Mouse (Mus musculus) naive thymus-derived CD4-positive, alpha-beta T cell, adult 2 months (primary cell): ENCODE data around the gene Golph3l.
A peak's percentile ranks its signal among the peaks of the same experiment; 100 is the strongest.

Source experiments
- DNase-seq: peaks from one replicate; pipeline ENCODE4 v3.0.0-alpha.2; 2011; ENCODE audit warnings: low read depth

Gene Golph3l

DNA sequence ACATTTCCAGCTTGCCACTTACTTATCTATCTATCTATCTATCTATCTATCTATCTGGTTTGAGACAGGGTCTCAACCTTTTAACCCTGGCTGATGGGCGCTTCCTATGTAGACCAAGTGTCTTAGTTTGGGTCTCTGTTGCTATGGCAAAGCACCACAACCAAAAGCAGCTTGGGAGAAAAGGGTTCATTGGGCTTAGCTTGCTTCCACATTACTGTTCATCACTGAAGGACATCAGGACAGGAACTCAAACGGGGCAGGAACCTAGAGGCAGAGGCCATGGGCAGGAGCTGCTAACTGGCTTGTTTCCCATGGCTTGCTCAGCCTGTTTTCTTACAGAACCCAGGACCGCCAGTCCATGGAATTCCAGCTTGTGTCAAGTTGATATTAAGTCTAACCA, 68.4 kb downstream of the Golph3l start:
- no peak for DNase-seq

DNA sequence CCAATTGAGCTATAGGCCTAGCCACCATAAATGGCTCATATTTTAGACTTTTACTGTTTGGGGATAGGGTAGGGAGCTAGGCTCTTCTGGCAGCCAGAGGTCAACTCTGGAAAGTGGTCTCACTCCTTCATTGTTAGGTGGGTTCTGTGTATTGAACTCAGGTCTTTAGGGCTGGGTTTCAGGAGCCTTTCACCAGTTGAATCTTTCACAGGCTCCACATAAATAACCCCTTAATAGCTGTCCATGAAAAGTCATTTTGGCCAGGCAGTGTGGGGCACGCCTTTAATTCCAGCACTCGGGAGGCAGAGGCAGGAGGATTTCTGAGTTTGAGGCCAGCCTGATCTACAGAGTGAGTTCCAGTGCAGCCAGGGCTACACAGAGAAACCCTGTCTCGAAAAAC, 69.0 kb downstream of the Golph3l start:
- no peak for DNase-seq

DNA sequence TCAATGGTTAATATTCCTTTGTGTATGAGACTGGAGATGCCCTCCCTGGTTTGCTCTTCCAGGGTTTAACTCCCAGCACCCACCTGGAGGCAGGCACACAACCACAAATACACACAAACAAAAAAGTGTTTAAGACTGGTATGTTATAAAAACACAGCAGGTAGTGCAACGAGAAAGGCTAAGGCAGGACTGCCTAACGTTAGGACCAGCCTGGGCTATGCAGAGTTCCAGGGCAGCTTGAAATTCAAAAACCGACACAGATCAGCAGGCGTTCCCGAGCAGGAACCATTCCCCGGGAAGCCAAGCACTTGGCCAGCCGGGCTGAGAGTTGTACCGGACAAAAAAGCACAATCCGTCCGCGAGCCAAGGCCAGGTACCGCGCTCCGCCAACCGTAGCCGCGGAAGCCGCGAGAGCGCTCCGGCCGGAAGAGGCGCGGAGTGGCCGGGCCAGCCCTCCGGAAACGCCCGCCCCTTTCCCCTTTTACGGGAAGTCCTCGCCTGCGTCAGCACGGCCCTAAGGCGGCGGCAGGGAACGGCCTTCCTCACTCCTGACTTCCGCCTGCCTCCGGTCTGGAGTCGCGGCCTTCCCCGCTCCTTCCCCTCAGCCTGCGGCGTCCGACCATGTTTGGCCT, 69.6 kb downstream of the Golph3l start, which contains the start of gene Mcl1:
Gene Mcl1, plus strand, starts transcription at position 553 of the 632 bp plus-strand sequence.
- DNase-seq = peak; percentile 89

DNA sequence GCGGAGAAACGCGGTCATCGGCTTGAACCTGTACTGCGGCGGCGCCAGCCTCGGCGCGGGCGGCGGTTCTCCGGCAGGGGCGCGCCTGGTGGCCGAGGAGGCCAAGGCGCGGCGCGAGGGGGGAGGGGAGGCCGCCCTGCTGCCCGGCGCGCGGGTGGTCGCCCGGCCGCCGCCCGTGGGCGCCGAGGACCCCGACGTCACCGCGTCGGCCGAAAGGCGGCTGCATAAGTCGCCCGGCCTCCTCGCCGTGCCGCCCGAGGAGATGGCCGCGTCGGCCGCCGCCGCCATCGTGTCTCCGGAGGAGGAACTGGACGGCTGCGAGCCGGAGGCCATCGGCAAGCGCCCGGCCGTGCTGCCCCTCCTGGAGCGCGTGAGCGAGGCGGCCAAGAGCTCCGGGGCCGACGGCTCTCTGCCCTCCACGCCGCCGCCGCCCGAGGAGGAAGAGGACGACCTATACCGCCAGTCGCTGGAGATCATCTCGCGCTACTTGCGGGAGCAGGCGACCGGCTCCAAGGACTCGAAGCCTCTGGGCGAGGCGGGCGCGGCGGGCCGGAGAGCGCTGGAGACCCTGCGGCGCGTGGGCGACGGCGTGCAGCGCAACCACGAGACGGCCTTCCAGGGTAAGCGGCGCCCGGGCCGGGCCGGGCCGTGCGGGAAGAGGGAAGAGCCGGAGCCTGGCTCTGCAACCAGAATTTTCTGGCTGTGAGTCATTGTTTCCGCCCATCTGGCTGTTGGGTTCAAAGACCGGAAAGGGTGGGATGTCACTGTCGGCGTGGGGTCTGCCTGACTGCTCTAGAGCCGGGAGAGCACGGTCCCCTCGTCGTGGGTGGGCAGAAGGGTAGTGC, 70.4 kb downstream of the Golph3l start:
- DNase-seq = peak; percentile 83

DNA sequence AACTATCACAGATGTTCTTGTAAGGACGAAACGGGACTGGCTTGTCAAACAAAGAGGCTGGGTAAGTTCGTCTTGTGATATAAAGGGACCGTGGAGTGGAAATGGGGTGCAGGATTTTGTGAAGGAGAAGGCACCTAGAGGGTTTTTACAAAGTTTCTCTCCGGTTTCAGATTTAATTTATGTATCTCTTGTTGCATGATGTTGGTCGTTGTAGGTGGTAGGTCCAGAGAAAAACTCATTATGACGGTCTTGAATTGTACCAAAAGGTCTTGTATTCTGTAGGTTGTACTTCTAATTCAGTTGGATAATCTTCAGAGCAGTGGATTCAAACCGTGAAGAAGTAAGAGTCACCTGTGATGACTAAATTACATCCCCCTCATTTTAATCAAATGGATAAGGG, 71.2 kb downstream of the Golph3l start:
- DNase-seq = no peak

DNA sequence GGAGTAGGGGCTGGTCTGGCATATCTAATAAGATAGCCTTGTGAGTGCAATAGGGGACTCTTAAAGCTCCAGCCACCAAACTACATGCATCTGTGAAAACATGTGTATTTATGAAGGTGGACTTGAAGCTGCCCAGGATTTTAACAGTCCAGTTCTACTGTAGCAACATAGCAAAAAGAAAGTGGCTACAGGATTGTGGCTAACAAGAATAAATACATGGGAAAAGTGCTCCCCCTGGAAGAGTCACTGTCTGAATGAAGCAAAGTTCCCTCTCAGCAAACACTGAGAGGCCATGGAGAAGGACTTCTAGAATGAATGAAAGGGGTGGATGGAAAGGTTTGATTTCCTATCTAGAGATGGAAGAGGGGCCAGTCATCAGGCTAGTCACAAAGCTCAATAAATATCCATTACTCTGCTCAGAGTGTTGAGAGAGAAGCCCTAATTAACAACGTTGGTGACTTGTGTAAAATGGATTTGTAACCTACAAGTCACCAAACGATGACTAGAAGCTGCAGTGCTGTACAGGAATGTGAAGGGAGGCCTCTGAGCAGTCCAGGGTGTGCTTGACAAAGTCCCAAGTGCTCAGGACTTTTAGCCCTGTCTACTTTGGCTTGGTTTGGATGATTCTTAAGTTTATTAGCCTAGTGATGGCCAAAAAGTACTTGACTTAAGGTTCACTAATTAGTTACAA, 72.2 kb downstream of the Golph3l start:
- peak; percentile 43 for DNase-seq

DNA sequence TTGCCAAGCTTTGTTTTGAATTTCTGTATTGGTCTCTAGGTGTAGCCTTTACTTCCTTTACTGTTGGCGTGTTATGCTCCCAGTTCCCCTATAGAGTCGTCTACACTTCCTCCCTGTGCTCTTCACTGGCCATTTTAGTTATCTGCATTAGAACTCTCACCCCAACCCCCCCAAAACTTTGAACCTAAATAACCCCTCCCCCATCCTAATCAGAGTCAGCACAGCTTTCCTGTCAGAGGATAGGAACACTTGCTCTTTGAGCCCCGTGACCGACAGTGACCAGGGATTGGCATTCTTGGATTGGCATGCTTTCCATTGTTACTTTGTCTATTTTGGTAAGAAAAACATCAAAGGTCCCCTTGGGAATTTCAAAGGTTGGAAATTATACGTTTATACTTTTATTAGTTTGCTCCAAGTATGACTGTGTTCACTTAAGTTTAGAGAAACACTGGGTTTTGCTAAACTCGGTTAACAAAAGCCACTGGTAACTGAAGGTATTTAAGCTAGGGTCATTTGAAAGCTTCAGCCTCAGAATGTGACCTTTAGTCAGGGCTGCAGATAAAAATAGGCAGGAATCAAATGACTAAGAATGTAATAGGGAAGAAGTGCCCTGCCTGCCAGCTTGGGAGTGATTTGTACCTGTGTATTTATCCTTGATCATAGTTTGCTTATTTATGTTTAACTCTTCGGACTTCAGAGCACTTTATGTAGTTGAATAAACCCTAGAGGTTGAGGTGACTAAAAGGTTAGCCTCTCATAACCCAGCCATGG, 73.4 kb downstream of the Golph3l start:
- peak; percentile 51 for DNase-seq

DNA sequence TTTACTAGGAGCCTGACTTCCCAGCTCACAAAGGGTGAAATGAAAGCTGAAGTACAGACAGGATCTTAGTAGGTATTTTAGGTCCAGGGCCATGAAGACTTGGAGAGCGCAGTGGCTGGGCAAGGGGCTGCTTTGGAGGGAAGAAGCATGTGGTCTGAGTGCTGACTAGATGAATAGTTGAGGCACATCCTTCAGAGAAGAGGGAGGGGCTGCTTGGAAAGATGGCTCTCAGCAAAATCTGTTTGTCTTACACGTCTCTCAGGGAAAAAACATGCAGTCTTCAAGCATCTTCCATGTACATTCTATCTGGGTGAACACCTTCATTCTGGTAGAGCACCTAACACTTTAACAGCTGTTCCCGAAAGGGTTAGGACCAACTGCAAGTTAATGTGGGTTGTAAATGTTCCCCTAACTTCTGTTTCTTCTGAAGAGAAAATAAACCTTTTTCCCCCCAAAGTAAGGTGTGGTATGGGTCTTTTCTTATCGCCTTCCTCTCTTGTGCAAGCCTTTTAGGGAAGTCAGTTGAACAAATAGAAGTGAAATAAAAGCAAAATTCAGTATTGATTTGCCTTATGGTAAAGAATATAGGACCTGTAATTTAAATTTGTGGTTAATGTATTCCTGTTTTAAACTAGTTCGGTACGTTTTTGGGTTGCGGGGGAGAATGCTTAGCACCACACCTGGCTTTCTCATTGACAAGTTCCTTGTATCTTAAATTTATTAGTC, 74.2 kb downstream of the Golph3l start:
- DNase-seq = peak; percentile 51

DNA sequence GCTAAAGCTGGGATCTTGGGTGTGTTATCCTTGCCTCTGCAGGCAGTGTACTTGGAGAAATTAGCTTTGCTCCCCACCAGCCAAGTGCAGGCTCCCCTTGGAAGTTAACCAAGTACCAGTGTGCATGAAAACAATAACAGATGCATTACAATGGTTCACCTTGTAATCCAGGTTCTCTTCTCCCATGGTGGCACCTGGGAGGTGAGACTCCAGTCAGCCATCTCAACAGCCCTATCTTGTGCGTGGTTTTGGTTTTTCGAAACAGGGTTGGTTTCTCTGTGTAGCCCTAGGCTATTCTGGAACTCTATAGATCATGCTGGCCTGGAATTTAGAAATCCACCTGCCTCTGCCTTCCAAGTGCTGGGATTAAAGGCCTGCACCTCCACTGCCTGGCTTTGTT, 74.8 kb downstream of the Golph3l start:
- DNase-seq = peak; percentile 41

DNA sequence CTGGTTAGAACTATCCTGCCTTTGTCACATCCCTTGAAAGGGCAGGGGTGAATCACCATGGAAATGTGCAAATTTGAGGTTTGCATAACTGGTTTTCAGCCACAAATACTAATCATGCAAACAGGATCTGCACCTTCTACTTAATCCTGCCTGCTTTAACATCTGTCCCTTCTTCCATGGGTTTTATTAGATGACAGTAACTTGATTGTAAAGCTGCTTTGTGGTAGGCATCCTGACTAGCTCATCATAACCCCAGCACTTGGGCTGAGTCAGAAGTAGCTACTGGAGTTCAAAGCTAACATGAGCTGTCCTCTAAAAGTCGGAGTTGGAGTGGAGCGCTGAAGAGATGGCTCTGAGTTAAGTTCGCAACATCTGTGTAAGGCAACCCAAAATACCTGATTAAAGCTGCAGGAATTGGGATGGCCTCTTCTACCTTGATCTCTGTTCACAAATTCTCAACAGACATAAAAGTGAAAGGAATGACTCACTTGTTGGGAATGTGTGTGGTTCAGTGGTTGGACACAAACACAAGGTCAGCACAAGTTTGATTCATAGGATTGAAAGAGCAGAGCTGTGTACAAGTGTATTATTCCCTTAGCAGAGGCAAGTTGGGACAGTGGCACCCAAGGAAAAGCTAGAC, 75.4 kb downstream of the Golph3l start:
- peak; percentile 65 for DNase-seq

DNA sequence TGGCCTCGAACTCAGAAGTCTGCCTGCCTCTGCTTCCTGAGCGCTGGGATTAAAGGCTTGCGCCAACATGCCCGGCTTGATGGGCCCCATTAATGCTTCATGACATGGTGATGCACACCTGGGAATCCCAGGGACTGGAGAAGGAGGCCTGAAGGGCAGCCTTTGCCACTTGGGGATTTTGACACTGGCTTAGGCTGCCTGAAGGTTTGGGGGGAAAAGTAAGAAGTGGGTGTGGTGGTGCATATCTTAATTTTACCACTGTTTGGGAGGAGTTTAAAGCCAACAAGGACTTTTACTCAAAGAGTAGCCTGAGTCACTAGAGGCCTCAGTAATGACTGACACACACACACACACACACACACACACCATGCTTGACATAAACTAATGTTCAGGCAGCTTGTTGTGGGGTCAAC, 76.2 kb downstream of the Golph3l start:
- DNase-seq = no peak

DNA sequence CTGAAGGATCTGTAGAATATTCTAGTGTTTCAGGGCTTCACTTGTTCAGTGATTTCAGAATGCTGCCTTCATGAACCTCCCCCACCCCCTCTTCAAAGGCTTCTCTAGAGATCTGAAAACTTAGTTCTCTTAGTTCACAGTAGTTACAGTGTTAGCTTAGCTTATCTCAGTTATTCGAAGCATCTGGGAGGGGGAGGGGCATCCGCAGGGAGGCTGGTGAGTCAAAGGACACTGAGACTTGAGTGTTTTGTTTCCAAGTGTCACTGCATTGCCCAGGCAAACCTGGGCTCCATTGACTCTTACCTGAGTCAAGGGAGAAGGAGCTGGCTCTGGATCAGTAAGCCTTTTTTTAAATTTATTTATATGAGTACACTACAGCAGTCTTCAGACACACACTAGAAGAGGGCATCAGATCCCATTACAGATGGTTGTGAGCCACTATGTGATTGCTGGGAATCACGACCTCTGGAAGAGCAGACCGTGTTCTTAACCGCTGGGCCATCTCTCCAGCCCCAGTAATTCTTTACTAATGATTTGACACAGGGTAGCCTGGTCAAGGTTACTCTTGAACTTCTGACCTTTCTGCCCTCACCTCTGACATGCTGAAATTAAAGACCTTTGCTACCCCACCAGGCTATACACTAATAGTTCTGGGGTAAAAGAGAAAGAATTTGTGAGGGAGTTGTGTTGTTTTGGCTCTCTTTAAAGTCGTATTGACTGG, 77.5 kb downstream of the Golph3l start:
- peak; percentile 90 for DNase-seq

DNA sequence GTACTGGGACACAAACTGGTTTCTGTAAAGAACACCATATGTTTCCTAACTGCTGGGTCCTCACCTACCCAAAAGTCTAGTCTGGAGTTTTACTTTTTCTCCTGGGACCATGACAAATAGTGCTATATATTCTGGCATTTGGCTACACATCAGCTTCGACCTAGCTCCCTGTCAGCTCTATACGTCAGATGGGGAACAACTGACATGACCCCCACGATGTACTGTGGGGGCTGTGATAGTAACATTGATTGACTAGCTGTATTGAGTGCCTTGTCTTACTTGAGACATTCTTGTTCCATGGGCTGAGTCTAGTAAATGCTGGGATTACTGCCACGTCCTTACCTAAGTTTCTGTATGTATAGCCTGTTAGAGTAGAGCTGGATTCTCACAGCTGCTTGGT, 78.8 kb downstream of the Golph3l start:
- peak; percentile 35 for DNase-seq

DNA sequence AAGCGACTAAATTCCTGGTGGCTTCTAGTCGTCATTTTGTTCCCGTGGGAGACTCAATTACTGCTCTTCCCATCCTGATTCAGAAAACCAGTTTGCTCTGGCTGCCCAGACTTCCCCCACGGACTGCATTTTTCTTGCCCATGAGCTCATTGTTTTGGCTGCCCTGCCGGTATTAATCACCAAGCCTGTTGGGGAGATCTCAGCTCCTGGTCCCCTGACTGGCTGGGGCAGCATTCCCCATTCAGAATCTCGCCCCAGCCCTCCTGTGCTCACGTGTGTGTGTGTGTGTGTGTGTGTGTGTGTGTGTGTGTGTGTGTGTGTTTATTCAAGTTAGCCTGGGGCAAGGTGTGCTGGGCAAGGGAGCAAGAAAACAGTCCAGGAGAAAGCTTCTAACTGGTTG, 79.3 kb downstream of the Golph3l start:
- DNase-seq = peak; percentile 39
